Mouse (Mus musculus) regulatory T cell (primary cell): ENCODE results near the gene Psip1.

Experiments used
- in situ Hi-C: fragments of 300-600 bp; cut with MboI, MseI; formaldehyde crosslinking; loops from one replicate; pipeline ENCODE4 v1.15.1; 2025; ENCODE audit warnings: high pct_unique_total_duplicates

The Psip1 gene

DNA sequence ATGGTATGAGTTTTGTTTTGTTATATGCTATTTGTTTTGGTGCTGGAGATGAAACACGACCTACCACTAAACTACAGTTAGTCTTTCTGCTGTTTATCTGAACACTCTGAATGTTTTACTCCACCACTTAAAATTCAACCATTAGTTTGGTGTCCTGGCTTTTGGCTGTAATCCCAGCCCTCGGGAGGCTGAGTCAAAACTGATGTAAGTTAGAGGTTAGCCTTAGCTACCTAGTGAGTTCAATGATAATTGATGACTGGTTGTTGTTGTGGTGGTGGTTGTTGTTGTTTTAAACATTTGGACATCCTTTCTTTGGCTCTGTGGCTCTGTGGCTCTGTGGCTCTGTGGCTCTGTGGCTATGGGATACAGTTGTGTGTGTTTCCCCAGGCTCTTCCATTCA is 67.5 kb downstream of the Psip1 start:
- in situ Hi-C loops: loop anchor here (10.0 kb wide), 1 partner anchor 144 kb away; no protein-coding TSS in a partner anchor

DNA sequence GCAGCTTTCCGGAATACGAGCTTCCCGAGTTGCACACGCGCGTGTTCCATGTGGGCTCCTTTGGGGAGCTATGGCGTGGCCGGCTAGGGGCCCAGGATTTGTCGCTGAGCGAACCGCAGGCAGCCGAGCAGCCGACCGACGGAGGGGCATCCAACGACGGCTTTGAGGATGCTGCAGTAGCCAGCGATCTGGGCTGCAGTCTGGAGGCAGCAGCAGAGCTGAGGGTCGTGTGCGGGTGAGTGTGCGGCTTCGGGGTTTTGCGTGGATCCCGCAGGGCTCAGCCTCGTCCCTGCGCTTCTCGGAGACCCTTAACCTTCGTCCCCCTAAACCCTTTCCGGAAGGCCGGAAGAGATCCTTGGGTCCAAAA is 68.5 kb downstream of the Psip1 start:
- in situ Hi-C loops: loop anchor here (10.0 kb wide), 1 partner anchor 143 kb away; no protein-coding TSS in a partner anchor

DNA sequence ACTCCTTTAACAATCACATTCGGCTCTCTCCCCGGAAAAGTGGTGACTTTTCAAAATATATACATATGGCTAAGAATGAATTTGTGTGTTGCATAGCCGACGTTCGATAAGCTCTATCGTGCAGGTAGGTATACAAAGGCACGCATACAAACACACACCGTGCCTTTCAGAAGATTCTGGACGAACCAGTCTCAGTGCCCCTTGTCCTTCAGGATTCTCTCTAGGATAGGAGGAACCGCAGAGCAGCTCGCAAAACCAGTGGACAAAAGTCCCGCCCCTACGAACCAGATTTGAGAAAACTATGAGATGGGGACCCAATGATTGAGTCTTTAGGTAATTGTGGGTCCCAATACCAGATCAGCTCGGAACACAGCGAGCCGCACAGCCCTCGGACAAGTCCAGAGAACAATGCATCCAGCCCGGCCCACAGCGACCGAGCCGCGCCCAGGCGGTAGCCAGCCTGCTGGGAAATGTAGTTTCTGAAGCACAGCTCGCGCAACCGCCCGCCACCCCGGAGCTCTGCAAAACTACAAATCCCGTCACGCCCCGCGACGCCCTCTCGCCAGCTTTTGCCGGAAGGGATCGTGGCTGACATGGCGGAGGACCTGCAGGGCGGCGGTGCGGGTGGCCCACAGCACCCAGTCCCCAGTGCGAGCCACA is 69.0 kb downstream of the Psip1 start, which contains the start of gene Snapc3:
TSS of gene Snapc3 (plus strand) at position 565 of the 660 bp plus-strand sequence.
- in situ Hi-C loops: loop anchor here (10.0 kb wide), 1 partner anchor 142 kb away; no protein-coding TSS in a partner anchor

DNA sequence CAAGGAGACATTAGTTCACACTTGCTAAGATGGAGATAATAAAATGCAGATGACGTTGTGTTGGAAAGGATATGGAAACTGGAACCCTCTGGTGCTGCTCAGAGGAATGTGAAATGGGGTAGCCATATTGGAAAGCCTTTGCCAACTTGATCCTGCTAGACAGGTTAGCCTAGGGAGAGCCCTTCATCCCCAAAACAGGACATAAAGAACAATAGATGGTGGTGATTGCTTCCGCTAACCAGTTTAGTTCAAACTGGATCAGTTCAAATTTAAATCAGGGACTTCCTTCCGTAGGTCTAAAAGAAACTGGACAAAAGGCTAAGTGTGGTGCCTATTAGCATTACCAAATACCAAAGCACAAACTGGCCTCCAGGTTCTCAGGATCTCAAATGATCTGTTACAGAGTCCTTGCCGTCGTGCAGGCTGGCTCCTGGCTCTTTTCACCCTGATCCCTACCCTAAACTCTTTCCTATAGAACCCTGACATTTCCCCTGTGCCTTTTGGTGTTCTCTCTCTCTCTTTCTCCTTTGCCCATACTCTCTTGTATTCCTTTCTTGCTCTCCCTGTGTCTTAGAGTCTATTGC is 71.9 kb downstream of the Psip1 start:
- in situ Hi-C loops: loop anchor here (10.0 kb wide), 1 partner anchor 140 kb away; no protein-coding TSS in a partner anchor

DNA sequence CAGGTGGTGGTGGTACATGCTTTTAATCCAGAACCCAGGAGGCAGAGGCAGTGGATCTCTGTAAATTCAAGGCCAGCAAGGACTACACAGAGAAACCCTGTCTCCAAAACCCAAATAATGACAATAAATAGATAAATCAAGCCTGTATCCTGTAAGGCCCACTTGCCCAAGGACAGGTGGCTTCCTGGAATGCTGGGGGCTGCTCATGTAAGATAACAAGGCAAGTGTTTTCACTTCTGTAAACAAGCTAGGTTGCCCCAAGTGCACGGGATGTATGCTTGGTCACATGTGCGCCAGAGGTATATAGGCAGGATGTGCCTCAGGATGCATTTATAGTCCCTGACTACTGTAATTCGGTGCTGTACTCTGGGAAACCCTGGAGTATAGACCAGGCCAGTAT is 74.2 kb downstream of the Psip1 start:
- in situ Hi-C loops: loop anchor here (10.0 kb wide), 1 partner anchor 137 kb away; no protein-coding TSS in a partner anchor

DNA sequence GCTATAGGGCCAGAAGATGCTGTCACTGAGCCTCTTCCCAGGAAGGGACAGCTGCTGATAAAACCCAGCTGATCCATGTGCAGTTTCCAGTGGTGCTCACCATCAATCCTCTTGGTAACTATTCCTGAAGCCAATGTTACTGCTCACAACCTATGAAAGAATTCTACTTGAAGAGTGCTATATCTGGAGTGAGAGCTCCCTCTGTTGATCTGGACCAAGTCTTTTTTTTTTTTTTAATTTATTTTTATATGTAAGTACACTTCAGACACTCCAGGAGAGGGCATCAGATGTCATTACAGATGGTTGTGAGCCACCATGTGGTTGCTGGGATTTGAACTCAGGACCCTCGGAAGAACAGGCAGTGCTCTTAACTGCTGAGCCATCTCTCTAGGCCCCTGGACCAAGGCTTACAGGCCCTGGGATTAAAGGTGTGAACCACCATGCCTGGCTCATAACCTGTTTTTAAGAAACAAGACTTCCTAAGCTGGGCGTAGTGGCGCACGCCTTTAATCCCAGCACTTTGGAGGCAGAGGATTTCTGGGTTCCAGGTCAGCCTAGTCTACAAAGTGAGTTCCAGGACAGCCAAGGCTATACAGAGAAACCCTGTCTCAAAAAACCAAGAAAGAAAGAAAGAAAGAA is 76.3 kb downstream of the Psip1 start:
- in situ Hi-C loops: loop anchor here (10.0 kb wide), 1 partner anchor 135 kb away; no protein-coding TSS in a partner anchor

DNA sequence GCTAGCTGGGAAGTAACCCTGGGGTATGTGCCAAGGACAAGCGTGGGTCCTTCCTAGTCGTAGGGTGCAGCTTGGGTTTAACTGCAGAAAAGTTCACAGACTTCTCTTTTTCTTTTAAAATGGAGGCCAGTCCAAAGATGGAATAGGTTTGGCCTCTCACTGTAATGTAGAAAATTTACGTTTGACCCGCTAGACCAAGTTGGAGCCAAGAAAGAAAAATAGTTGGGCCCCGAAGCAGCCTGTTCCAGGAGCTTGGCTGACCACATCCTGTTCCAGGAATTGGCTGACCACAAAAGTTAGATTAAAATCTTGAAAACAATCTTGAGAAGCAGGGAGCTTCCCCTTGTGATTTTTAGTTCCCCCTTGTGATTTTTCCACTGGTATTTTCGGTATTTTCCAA is 78.6 kb downstream of the Psip1 start:
- in situ Hi-C loops: no loop called here
